Mouse (Mus musculus): ENCODE results near the gene Fam166a. TPM values are rescaled to one million over a fixed set of nuclear protein-coding genes. Genes with fewer than 3 reads are reported as not detected.
A peak's percentile ranks its signal among the peaks of the same experiment; 100 is the strongest.

Gene Fam166a
- total RNA-seq (2014; rRNA removed) = not detected in 2 replicates
- 0.42 TPM in 1 of 2 replicates, not detected in the other for polyA plus RNA-seq (2015; fragmentation: Nextera tagmentation; extraction: Ambion mirVana)

- no peak within 1 kb of the TSS for H3K4me3 ChIP-seq (ENCODE audit: low read length)
- H3K4me2 ChIP-seq (ENCODE audit: low read depth, low read length) = no peak within 1 kb of the TSS
- no peaks in the 10 kb centered on the region for H3K36me3 ChIP-seq (ENCODE audit: insufficient read depth, low read length)
- peaks cover 2% of the 10 kb centered on the region for H3K4me1 ChIP-seq (ENCODE audit: insufficient read depth, low read length)
- no peaks in the 10 kb centered on the region for H3K27me3 ChIP-seq (ENCODE audit: insufficient read depth, low read length)
- no peaks in the 10 kb centered on the region for H3K9me3 ChIP-seq (ENCODE audit: low read length)
- no peak for TF ChIP-seq CTCF (IDR thresholded peaks at IDR 0.05; ENCODE audit: low read depth)
- no peak within 1 kb of the TSS for H3K27ac ChIP-seq
- no peak within 1 kb of the TSS for H3K9ac ChIP-seq (replicated peaks; ENCODE audit: low read length)
- ATAC-seq (no peak), DNase-seq (ENCODE audit: low spot score) (no peak)
Measured at GRCm38 (mm10) chr2:25218445-25218844, at the start of gene Fam166a. Gene Fam166a, plus strand, starts transcription at chr2:25218745.

GRCm38 (mm10) chr2:25169778-25170177, 48.8 kb upstream of the Fam166a start:
- no peak for ATAC-seq
- no peak for DNase-seq (ENCODE audit: low spot score)

GRCm38 (mm10) chr2:25170326-25171100, 48.0 kb upstream of the Fam166a start:
- ATAC-seq = no peak
- no peak for TF ChIP-seq CTCF (IDR thresholded peaks at IDR 0.05; ENCODE audit: low read depth)
- Histone ChIP-seq H3K9ac (replicated peaks; ENCODE audit: low read length) (no peak overlapping the region), H3K9me3 (ENCODE audit: low read length) (no peaks in the 10 kb centered on the region), H3K4me1 (ENCODE audit: insufficient read depth, low read length) (peaks cover 11% of the 10 kb centered on the region), H3K4me2 (ENCODE audit: low read depth, low read length) (no peak overlapping the region), H3K36me3 (ENCODE audit: insufficient read depth, low read length) (no peaks in the 10 kb centered on the region), H3K27ac (no peak overlapping the region), H3K4me3 (ENCODE audit: low read length) (no peak overlapping the region), H3K27me3 (ENCODE audit: insufficient read depth, low read length) (no peaks in the 10 kb centered on the region)
- 61% methylated on average over 10 of the region's 10 CpGs for WGBS
- DNase-seq (ENCODE audit: low spot score) = no peak

More at GRCm38 (mm10) chr2:25169778-25170177, 48.8 kb upstream of the Fam166a start:
- Histone ChIP-seq H3K4me3 (ENCODE audit: low read length) (no peak overlapping the region), H3K27ac (no peak overlapping the region), H3K4me1 (ENCODE audit: insufficient read depth, low read length) (peaks cover 11% of the 10 kb centered on the region), H3K36me3 (ENCODE audit: insufficient read depth, low read length) (no peaks in the 10 kb centered on the region), H3K9me3 (ENCODE audit: low read length) (no peaks in the 10 kb centered on the region), H3K9ac (replicated peaks; ENCODE audit: low read length) (no peak overlapping the region), H3K4me2 (ENCODE audit: low read depth, low read length) (no peak overlapping the region), H3K27me3 (ENCODE audit: insufficient read depth, low read length) (no peaks in the 10 kb centered on the region)
- 17% methylated on average over 5 of the region's 5 CpGs for WGBS
- TF ChIP-seq CTCF (IDR thresholded peaks at IDR 0.05; ENCODE audit: low read depth) = no peak

- Histone ChIP-seq H3K9ac (replicated peaks; ENCODE audit: low read length) (no peak overlapping the region), H3K4me2 (ENCODE audit: low read depth, low read length) (no peak overlapping the region), H3K36me3 (ENCODE audit: insufficient read depth, low read length) (no peaks in the 10 kb centered on the region), H3K4me3 (ENCODE audit: low read length) (no peak overlapping the region), H3K27ac (no peak overlapping the region), H3K9me3 (ENCODE audit: low read length) (no peaks in the 10 kb centered on the region), H3K27me3 (ENCODE audit: insufficient read depth, low read length) (no peaks in the 10 kb centered on the region), H3K4me1 (ENCODE audit: insufficient read depth, low read length) (peaks cover 11% of the 10 kb centered on the region)
- ATAC-seq (no peak), DNase-seq (ENCODE audit: low spot score) (no peak)
- 79% methylated on average over 6 of the region's 6 CpGs for WGBS
- TF ChIP-seq CTCF (IDR thresholded peaks at IDR 0.05; ENCODE audit: low read depth) = no peak
Measured at GRCm38 (mm10) chr2:25171101-25171768, 47.3 kb upstream of the Fam166a start.

GRCm38 (mm10) chr2:25171769-25172153, 46.8 kb upstream of the Fam166a start:
- H3K9me3 ChIP-seq (ENCODE audit: low read length) = no peaks in the 10 kb centered on the region
- no peak overlapping the region for H3K4me2 ChIP-seq (ENCODE audit: low read depth, low read length)
- no peak overlapping the region for H3K9ac ChIP-seq (replicated peaks; ENCODE audit: low read length)
- H3K27ac ChIP-seq = no peak overlapping the region
- H3K36me3 ChIP-seq (ENCODE audit: insufficient read depth, low read length) = no peaks in the 10 kb centered on the region
- ATAC-seq (0 out of 2 replicates have a peak, but pooled peaks have one; percentile 8), DNase-seq (ENCODE audit: low spot score) (no peak)
- H3K4me1 ChIP-seq (ENCODE audit: insufficient read depth, low read length) = peaks cover 12% of the 10 kb centered on the region
- no peaks in the 10 kb centered on the region for H3K27me3 ChIP-seq (ENCODE audit: insufficient read depth, low read length)
- no peak overlapping the region for H3K4me3 ChIP-seq (ENCODE audit: low read length)
- TF ChIP-seq CTCF (IDR thresholded peaks at IDR 0.05; ENCODE audit: low read depth) = no peak
- 29% methylated on average over 1 of the region's 1 CpGs for WGBS

- no peaks in the 10 kb centered on the region for H3K36me3 ChIP-seq (ENCODE audit: insufficient read depth, low read length)
- H3K27me3 ChIP-seq (ENCODE audit: insufficient read depth, low read length) = no peaks in the 10 kb centered on the region
- ATAC-seq = no peak
- no peak overlapping the region for H3K27ac ChIP-seq
- H3K9me3 ChIP-seq (ENCODE audit: low read length) = no peaks in the 10 kb centered on the region
- peaks cover 18% of the 10 kb centered on the region for H3K4me1 ChIP-seq (ENCODE audit: insufficient read depth, low read length)
- no peak overlapping the region for H3K4me2 ChIP-seq (ENCODE audit: low read depth, low read length)
- 73% methylated on average over 8 of the region's 8 CpGs for WGBS
- no peak overlapping the region for H3K4me3 ChIP-seq (ENCODE audit: low read length)
- no peak overlapping the region for H3K9ac ChIP-seq (replicated peaks; ENCODE audit: low read length)
- no peak for TF ChIP-seq CTCF (IDR thresholded peaks at IDR 0.05; ENCODE audit: low read depth)
- no peak for DNase-seq (ENCODE audit: low spot score)
Measured at GRCm38 (mm10) chr2:25172629-25173028, 45.9 kb upstream of the Fam166a start.

GRCm38 (mm10) chr2:25173821-25174220, 44.7 kb upstream of the Fam166a start:
- ATAC-seq (no peak), DNase-seq (ENCODE audit: low spot score) (no peak)
- H3K27ac ChIP-seq = no peak overlapping the region
- TF ChIP-seq CTCF (IDR thresholded peaks at IDR 0.05; ENCODE audit: low read depth) = no peak
- H3K9ac ChIP-seq (replicated peaks; ENCODE audit: low read length) = no peak overlapping the region
- H3K36me3 ChIP-seq (ENCODE audit: insufficient read depth, low read length) = no peaks in the 10 kb centered on the region
- no peak overlapping the region for H3K4me3 ChIP-seq (ENCODE audit: low read length)
- no peak overlapping the region for H3K4me2 ChIP-seq (ENCODE audit: low read depth, low read length)
- no peaks in the 10 kb centered on the region for H3K27me3 ChIP-seq (ENCODE audit: insufficient read depth, low read length)
- peaks cover 20% of the 10 kb centered on the region for H3K4me1 ChIP-seq (ENCODE audit: insufficient read depth, low read length)
- 95% methylated on average over 4 of the region's 4 CpGs for WGBS
- H3K9me3 ChIP-seq (ENCODE audit: low read length) = no peaks in the 10 kb centered on the region
